Mouse (Mus musculus) ovary, adult 18-20 months (tissue): ENCODE measurements around the gene Gm17783.
"Not testable (repeated sequence)": the region's sequence is repeated elsewhere in the genome, so short reads cannot be mapped to it uniquely, and the experiment has no call there.

Experiments used
- DNase-seq: peaks from one replicate; pipeline ENCODE4 v3.0.0; 2022; ENCODE audit warnings: low spot score, mixed read lengths

Gm17783 gene

GRCm38 (mm10) chr16:45531950-45532349 is at the start of gene Gm17783:
TSS of gene Gm17783 (minus strand) at chr16:45532050.
- no peak for DNase-seq

DNA sequence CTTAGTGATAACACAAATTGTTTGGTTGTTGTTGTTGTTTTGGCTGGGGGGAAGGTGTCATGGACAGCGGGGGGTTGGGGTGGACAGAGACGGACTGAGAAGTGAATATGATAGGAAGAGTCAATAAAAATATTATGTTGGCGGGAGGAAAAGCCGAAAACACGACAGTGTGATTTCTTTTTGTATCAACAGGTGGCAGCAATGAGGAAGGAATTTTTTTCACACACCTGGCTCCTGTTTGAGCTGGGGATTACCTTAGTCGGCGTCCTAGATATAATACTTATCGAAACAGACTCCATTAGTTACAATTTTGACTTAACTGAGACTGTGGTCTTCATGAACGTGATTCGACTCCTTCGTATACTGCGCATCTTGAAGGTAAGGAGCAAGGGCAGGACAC is 48.0 kb upstream of the Gm17783 start:
- no peak for DNase-seq

- DNase-seq: no peak
Observed at GRCm38 (mm10) chr16:45572307-45572706, 40.5 kb upstream of the Gm17783 start.

GRCm38 (mm10) chr16:45561747-45562146 is 29.9 kb upstream of the Gm17783 start:
- no peak for DNase-seq

DNA sequence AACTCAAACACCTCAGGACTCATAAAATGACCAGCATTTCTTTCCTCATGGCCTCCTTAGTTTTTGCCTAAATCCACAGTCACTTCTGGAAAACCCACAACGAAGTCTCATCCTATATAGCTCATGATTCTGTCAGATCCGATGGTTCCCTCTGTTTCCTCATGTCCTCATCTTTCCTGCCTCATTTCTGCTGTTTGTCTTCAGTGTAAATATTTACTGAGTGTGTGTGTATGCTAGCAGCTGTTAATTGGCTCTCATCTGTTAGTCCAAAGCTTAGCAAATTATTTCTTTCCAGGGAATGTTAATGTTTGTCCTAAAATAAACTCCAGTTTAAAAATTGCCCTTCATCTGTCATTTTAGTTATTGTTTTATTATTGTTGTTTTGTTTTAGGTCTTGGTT is 19.7 kb upstream of the Gm17783 start:
- no peak for DNase-seq

- DNase-seq: no peak
Observed at GRCm38 (mm10) chr16:45547982-45548381, 16.1 kb upstream of the Gm17783 start.

DNA sequence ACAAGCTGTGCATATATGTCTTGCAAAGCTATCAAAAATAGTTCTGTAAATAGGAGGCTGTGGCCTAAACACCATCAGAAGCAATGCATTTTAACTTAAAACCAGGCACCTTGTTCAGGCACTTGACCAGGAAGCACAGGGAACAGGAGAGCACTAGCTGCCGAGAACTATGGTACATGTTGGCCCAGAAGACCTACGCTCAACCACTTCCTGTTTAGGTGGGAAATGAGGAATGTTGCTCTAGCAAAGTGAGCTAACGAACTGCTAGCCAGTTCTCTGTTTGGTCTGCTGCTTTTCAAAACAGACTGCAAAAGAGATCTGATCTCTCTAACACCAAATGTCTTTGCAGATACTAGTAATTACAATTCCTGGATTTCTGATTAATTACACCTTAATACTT is 12.5 kb upstream of the Gm17783 start:
- DNase-seq: no peak

DNA sequence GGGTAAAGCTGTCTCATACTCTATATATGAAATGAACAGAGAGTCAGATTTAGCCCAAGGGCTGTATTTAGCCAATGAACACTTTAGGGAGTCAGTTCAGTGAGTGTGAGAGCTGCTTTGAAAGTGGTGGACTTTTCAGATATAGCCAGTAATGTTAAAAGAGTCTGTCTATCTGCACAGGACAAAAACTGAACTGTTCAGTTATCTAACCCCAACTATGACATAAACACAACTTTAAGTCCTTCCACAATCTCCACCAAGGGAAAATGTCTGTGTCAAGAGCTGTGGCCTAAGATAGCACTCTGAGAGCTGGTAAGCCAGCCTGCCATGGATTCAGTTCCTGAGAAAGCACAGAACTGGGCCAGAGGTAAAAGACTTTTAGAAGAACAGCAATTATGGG is 10.3 kb upstream of the Gm17783 start:
- no peak for DNase-seq

- DNase-seq: not testable (repeated sequence)
Observed at GRCm38 (mm10) chr16:45538342-45538741, 6.5 kb upstream of the Gm17783 start.

- no peak for DNase-seq
Observed at GRCm38 (mm10) chr16:45535009-45535408, 3.2 kb upstream of the Gm17783 start, which contains the start of gene Slc9c1. TSS of gene Slc9c1 (plus strand) at chr16:45535309.

- DNase-seq: no peak
Observed at GRCm38 (mm10) chr16:45525551-45525950, 6.3 kb downstream of the Gm17783 start.

- DNase-seq: no peak
Observed at GRCm38 (mm10) chr16:45495326-45495725, 36.5 kb downstream of the Gm17783 start.

DNA sequence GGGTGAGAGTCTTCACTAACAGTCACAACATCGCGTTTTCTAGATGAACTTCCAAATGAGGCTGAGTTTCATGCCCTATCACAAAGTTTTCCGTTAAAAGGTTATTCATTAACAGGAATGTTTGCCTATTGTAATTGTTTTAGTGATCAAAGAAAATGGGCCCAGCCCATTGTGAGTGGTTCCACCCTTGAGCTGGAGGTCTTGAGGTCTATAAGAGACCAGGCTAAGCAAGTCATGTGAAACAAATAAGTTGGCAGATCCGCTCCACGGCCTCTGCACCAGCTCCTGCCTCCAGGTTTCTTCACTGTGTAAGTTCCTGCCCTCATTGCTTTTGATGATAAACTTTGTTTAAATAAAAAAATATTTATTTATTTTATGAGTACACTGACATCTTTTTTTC is 38.9 kb downstream of the Gm17783 start, which contains the start of gene Gm609:
Gene Gm609, minus strand, starts transcription at position 43 of the 400 bp plus-strand sequence.
- no peak for DNase-seq

DNA sequence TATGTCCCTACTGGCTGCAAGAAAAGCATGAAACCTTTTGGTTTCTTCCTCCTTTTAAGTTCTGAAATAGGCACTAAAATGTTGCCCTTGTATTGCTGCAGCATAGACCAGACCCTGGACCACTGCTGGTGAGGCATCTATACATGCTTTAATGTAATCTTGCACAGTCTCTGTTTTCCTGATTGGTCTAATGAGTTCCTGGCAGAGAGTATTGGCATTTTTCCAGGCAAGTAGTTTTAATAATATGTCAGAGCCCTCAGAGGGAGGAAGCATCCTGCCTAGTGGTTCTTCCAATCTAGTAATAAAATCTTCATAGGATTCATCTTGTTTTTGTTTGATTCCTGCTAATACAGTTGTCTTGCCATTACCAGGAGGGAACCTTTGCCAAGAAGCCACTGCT is 54.9 kb downstream of the Gm17783 start:
- no peak for DNase-seq

GRCm38 (mm10) chr16:45471836-45472235 is 60.0 kb downstream of the Gm17783 start:
- peak; percentile 2 for DNase-seq
